Mouse (Mus musculus): ENCODE results near the gene Wfdc5.

Gene Wfdc5

DNA sequence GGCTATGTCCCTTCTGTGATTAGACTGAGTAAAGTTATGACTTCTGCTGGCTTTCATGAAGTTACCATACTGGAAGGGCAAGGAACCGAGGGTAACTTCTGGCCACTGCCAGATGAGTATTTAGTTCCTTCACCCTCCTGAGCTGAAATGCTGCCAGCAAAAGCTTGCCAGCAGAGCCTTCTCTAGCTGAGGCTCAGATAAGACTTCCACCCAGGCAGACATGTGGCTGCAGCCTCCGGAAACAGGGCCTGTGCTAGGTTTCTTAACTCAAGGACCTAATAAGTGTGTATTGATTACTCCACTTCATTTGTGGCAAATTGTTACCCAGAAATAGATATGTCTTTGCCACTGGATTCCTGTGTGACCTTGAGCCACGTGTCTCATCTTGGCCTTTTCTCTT is 9.1 kb downstream of the Wfdc5 start:
- no peak for DNase-seq

DNA sequence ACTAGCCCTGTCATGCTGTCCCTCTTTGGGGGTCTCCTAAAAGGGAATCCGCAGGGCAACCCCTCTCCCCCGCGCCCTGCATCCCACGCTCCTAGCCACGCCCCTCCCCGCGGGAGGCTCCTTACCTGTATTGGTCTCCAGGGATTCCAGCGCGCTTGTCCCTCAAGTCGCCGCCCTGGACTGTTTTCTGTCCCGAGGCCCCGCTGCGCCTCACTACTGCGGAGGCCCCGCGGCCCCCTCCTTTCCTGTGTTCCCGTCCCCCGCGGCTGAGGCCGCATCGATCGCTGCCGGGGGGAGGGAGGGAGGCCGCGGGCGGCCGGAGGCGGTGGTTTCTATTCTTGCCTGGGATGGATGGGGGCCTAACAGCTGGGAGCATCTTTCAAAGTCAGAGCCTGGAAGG is 11.6 kb downstream of the Wfdc5 start, which contains the start of gene Kcns1:
Gene Kcns1, minus strand, starts transcription at position 212 of the 400 bp plus-strand sequence.
- no peak for DNase-seq

DNA sequence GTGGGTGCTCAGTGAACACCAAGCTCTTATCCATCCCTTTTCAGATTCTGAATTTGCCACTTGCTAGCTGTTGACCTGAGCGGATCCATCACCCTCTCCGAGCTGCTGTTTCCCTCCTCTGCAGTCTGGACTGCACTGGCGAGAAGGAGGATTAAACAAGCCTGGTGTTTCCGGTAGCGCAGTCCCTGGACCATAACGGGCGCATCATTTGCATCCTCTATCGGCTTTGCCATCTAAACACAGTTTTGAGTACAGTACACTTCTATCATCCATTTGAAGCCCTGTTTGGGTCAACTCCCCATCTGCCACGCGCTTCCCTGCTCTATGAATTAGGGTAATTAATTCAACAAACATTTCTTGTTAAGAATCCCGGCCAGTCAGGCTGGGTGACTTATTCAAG is 12.2 kb downstream of the Wfdc5 start:
- no peak for DNase-seq

DNA sequence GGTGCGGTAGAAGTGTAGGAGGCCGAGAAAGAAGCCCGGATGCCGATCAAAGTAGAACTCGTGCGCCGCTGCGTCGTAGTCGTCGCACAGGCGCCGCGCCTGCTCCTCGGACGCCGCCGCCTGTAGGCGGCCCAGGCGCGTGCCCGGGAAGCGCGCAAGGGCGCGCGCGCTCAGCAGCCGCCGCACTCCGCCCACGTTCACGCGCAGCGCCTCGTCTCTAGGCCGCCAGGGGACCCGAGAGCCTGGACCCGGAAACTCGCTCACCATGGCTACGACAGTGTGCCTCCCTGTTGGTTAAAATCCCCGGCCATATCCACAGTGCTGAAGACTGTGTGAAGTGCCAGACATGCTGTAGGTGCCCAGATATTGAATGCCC is 14.0 kb downstream of the Wfdc5 start:
- DNase-seq = no peak

DNA sequence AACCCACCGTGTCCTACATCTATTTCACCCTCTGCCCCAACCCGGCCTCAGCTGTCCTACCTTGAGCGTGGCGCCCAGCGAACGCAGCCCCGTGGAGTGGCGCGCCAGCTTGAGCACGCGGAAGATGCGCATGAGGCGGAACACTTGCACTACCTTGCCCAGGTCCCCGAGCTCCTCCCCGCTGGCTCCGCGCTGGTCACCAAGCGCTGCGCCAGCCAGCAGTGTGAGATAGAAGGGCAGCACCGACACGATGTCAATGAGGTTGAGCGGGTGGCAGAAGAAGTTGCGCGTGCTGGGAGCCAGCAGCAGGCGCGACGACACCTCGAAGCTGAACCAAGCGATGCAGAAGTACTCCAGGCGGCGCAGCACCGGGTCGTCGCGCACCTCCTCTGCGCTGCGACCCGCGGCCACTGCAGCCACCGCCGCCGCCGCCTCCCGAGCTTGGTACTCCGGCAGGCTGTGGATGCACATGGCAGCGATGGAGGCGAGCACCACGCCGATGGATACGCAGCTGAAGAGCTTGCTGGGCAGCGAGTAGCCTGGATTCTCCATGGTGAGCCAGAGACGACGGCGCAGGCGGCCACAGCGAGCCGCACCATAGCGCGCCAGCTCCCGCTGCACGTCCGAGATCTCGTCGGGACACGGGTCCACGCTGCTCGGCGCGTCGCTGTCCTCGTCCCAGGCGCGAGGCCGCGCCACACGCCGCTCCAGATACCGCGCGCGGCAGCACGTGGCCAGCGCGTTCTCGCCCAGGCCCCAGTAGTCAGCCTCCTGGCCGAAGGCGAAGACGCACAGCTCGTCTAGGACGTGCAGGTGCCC is 14.6 kb downstream of the Wfdc5 start:
- DNase-seq = no peak

DNA sequence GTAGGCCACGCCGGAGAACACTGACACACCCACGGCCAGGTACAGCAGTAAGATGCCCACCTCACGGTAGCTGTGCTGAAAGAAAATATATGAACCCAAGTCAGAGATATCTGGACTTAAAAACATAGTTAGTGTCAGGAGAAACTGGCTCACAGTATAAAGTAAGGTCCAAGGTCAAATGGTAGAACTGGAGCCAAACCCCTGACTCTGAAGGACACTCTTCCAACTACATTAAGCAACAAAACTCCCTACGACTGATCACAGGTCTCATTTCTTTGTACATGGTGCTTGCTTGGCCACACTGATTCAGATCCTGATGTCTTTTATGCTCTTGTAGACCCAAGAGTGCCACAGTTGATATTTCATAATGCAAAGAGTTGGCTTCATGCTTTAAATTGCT is 17.6 kb downstream of the Wfdc5 start:
- DNase-seq = no peak

DNA sequence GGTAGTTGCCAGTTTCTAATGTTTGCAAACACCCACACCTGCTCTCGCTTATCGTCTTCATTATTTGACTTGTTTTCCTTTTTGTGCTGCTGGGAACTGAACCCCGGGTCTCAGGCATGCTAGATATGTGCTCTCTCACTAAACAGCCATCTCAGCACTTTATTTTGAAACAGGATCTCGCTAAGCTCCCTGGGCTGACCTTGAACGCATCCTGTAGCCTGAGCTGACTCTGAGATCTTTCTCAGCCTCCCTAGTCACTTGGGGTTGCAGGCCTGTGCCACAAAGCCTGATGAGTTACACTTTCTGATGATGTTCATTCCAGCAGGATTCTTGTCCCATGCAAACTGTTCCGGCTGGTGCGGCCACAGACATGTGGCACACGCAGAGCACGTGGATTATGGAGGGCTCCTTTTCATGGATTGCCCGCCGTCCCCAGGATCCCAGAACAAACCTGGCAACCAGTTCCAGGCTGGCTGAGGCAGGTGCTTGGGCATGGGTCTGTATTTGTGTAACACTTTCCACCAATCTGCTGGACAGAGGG is 21.0 kb downstream of the Wfdc5 start:
- no peak for DNase-seq

DNA sequence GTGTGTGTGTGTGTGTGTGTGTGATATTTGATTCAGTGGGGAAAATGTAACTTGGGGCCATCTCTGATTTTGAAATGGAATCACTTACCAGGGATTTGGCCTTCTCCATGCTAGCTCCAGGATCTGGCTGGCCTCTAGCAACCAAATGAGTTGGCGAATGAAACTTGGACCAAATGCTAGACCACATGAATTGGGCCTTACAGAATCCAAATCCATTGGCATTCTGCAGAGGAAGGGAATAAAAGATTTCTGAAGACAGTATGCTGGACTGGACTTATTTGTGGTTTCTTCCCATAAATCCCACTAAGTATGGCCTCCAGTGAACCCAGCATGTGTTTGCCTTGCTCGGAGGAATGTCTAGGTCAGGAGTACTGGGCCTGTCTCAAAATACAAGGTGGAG is 23.7 kb downstream of the Wfdc5 start:
- no peak for DNase-seq

DNA sequence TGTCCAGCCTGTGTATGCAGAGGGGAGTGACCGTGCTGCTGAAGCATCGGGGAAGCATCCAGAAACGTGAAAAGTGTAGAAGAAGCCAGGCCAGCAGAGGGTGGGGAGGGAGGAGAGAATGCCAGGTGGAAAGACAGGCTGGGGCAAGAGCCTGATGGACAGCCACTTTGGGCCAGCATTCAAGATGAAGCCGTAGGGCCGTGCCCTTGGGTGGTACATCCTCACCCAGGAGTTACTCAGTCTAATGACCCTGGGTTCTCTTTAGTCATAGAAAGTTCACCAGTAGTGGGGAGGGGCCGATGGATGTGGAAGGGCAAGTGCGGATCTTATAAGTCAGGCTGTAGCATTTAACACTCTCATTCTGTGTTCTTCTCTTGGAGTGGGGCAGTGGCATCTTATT is 26.4 kb downstream of the Wfdc5 start:
- no peak for DNase-seq

DNA sequence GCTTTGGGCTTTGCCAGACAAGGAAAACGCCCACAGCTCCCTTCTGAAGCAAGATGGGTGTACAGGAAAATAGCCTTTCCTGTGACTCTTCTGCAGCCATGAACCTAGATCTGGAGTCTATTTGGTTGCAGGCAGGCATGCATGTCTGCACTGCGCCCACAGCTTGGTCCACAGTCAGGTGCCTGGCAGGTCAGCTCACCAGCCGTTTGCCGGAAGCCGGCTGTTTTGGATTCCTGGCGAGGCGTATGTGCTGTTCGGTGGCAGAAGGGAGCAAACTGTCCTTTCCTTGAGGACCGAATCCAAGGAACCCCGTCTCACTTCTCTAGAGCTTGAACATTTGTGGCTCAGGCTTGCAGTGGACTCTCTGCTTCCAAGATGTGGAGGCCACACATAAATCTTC is 28.5 kb downstream of the Wfdc5 start:
- no peak for DNase-seq

DNA sequence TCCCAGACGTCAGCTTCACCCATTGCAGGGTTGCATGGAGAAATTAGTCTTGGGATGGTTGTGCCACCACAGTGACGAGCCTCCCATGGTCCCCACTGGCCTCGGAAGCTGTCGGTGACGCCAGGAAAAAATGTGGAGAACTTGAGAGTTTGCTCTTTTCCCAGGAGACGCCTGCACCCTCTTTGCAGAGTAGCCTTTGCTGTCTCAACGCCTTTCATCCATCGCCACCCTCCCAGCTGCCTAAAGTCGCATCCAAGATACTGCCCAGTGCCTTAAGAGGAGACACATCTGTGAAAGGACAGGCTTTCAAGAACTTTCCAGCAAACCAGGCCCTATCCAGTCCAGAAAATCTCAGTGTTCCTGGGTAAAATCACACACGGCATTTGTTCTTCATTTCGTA is 30.2 kb downstream of the Wfdc5 start:
- no peak for DNase-seq

DNA sequence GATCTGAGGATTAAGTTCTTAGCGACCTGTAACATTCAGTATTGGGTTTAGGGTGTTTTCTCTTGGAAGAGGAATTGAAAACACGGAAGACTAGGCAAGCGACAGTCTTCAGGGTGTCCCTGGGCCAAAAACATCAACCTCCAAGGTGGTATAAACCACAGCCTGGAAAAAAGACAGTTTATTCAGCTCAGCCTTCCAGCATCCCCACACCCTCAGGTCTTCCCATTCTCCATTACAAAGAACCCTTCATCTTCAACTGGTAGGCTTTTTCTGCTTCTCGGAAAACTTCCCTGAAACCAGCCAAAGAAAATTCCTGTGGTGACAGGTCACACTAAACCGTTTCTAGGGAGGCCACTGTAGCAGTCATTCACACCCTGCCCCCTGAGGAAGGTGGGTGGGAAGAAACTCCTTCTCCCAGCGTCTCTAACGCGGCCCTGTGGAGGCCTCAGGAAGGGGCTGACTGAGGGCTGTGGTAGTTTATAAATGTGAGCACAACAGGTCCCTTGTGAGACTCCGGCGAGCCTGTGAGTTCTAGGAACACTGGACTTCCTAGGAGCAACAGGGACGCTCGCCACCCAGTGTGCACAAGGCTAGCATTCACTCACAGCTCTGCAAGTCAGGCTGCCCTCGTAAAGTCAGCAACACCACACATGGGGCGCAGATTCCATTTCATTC is 32.3 kb downstream of the Wfdc5 start:
- DNase-seq = no peak

DNA sequence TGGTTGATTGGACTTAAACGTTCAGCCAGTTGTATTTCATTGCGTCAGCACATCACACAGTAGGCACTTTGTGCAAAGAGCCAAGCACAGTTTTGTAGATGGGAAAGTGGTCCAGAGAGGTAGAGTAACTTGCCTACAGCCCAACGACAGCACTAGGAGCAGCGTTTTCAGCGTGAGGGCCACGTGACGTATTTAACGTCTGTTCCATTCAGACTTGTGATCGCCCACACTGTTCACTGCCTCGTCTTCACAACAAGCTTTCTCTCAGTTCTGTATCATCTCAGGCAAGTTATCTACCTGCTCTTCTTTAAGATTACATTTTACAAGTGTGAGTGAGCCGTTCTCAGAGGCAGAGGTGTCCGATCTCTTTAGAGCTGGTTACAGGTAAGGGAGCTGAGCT is 36.0 kb downstream of the Wfdc5 start:
- DNase-seq = no peak

DNA sequence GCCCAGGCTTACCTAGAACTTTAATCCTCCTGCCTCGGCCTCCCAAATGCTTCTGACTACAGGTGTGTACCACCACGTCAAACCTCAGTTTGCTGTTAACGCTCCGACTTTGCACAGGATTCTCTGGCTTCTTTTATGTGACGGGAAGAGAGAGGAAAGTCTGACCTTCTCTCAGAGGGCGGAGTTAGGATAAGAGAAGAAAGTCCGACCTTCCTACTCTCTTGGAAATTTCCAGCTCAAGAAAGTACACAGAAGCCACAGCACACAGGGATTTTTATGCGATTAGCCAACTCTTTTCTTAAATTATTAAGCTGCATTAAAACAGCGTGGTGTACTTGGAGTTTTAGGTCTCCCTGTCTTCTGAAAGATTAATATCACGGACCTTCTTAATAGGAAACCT is 38.0 kb downstream of the Wfdc5 start:
- no peak for DNase-seq

DNA sequence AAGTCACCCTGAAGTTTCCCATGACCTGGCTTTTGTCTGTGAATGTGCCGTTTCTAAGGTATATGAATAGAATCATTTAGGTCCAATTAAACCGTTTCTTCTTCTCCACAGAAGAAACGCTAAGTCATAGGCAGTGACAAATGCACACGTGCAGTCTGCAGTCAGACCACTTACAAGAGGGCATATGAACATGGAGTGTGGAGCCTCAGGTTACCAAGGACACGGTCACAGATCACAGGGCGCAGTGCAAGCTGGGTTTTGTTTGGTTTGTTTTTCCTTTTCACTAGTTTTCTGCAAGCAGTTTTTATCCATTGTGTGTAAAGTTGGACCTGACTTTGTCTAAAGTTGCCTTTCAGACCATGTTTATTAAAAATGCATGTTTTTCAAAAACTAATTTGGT is 38.5 kb downstream of the Wfdc5 start:
- no peak for DNase-seq

DNA sequence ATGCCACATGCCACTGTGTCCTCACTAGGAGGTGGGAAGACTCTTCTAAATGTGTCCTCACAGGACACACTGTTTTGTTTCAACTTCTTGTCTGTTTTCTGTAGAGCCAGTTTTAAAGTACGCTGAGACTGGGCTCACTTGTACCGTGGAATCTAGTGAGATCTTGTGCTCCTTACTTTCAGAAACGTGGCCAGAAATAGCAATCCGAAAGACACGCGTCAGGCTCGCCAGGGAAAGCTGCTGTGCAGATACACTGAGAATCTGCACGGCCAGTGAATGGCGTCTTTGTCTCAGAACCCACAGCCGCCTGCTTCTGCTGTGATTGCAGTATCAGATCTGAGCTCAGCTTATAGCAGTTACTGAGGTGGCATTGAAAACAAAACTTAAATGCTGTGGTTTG is 40.5 kb downstream of the Wfdc5 start:
- no peak for DNase-seq

DNA sequence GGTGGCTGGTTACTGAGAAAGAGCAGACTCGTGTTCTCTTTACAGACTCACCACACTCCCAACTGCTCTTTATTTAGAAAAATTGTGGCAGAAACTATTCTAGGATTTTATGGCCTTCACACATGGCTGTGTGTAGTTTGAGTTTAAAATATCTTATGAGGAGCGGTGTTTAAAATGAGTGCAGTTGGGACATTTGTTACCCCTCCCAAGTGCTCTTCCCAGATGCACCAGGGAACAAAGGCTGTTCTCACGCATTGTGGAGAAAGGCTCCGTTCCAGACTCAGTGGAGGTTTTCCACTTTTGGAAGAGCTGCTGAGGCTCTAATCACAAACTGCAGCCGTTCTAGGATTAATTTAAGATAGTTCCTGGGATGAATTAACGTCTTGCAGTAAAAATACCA is 44.8 kb downstream of the Wfdc5 start:
- no peak for DNase-seq

DNA sequence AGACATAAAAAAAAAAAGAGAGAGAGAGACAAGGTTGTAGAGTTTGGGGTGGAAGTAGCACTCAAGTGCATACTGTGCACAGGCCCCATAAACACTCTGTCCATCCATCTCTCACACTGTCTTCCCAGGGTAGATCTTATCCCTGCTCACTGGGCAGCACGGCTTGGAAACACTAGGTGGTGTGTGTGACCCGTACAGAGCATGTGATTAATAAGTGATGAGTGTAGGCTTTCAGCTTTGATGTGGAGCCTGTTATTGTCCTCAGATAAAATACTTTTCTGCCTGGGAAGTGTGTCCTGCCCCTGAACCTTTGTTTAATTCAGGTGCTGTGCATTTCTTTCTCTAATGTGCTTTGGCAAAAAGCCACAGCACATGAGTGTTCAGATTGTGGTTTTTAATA is 46.1 kb downstream of the Wfdc5 start:
- no peak for DNase-seq

DNA sequence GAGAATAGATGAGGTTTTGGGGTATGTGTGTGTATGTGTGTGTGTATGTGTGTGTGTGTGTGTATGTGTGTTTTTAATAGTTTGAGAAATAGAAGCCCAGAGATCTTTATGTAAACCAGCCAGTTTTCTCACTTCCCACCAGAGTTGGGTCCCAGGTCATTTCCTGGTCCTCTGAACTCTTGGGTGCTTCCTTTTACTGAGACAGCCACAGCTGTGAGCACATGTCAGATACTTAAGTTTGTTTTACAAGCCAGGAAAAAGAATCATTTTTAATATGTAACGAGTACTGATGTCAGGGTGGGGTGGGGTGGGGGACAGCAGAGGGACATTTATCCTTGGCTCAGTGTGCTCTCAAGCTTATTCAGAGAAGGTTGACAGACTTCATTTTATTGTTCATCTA is 47.2 kb downstream of the Wfdc5 start:
- no peak for DNase-seq

DNA sequence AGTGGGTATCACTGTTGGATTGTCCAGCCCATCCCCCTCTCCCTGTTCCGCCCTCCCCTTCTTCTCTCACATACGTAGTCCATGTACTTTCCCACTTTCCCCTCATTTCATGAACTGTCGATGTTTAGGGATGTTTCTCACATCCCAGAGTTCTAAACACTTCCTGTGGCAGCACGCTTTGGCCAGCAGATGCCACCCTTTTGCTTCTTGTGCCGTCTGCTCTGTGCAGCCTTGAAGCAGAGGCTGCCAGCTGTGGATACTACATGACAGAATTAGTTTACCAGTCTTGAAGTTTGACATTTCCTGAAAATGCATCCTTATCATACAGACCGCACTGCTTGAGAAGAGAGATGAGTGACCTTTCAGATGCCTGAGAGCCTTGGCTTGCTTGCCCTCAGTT is 48.0 kb downstream of the Wfdc5 start:
- peak in 1 of 2 experiments; percentile 19 for DNase-seq

DNA sequence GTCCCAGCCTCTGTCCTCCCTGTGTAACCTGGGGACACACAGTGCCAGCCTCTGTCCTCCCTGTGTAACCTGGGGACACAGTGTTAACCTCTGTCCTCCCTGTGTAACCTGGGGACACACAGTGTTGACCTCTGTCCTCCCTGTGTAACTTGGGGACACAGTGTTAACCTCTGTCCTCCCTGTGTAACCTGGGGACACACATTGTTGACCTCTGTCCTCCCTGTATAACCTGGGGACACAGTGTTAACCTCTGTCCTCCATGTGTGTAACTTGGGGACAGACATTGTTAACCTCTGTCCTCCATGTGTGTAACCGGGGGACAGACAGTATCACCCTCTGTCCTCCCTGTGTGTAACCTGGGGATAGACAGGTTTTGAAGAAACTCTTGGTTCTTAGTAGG is 51.0 kb downstream of the Wfdc5 start:
- DNase-seq = no peak

DNA sequence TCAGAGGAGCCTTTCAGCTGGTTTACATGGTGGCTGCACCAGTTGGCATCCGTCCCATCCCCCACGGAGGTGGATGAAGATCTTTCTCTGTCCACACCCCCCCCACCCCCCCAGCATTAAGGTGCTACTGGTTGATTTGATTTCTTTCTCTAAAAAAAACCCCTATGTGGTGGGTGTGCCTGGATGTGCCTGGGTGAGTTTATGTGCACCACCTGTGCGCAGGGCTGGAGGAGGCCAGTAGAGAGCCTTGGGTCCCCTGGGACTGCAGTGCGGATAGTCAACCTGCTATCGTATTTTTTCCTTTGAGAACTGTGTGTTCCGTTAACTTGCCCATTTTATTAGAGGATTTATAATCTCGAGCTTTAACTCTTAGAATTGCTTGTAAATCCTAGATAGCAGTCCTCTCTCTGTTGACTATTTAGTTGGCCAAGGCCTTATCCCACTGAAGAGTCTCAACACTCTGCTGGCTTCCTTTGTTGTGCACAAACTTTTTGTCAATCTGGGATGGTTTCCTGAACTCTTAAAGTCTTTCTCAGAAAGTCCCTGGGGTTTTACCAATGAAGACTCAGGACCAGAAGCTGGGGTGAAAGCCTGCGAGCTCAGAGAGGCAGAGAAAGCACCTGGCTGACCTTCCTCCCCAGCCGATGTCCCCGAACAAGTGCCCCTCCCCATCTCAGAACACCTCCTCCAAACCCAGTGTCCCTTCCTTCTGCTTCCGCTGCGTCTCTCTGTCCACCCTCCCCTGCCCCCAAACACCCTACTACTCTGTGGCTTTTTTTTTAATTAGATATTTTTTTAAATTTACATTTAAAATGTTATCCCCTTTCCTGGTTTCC is 53.7 kb downstream of the Wfdc5 start:
- DNase-seq = no peak

DNA sequence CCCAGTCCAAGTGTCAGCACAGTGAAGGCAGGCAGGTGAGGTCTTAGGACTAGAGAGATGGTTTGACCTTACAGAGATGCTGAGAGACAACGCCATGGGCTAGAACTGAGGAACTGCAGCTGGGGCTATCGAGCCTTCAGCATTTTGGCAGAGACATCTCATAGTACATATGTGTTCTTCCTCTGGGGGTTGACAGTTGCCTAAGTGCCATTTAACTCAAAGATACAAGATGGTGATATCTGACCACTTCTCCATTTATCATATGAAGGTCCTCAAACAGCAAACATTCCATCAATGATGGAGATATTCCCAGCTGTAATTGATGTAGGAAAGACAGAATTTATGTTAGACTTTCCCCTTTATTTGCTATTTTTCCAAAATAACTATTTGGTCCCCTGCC is 55.2 kb downstream of the Wfdc5 start:
- no peak for DNase-seq

Data from lung, adult 18-20 months (tissue).